Mouse (Mus musculus) c-Kit-negative CD71-positive TER-119-positive erythroid progenitor cells, embryonic 14.5 days (primary cell): ENCODE results near the gene Krt10.

Experiments used
- DNase-seq: peaks from one replicate; pipeline ENCODE4 v3.0.0-alpha.2; 2013; ENCODE audit warnings: low read depth, low spot score

Krt10 gene

DNA sequence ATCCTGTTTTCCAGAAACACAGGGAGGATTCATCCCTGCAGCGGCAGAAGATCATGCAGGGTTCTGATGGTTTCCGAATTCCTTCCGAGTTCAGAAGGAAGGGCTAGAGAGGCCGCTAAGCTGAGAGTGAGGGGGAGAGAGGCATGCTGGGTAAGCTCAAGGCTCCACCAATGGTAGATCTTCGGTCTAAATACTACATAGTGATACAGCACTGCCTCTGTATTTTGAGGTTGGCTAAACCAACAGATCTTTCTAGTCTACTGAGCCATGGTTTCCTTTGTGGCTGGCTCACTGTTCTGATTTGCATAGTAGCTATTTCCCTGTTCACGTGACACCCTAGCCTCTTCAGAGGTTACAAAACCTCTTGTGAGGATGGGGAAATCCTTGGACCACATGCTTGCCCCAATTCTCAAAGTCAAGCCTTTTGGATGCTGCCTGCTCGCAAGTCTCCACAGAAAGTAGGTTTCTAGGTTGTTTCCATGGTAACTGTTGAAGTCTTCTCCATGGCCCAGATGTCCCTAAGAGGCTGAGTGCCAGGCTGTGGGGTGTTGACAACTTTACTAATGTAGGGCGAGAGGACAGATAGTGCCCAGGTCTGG is 19.2 kb downstream of the Krt10 start:
- no peak for DNase-seq

DNA sequence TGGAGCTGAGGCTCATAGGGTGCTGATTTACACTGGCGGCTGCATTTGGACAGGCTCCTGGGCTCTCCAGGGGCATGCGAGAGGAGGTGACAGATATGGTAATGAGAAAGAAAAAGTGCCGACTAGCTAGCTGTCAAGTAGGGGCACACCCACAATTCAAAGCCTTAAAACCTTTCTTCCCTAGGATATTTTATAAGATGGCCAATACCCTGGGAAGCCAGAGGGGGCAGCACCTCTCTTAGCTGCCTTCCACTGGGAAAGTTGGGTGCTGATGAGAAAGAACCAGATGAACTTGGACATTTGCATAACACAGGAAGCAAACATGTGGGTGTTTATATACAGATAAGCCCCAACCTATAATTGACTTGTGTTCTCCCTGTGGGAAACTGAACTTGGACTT is 19.9 kb downstream of the Krt10 start:
- no peak for DNase-seq

DNA sequence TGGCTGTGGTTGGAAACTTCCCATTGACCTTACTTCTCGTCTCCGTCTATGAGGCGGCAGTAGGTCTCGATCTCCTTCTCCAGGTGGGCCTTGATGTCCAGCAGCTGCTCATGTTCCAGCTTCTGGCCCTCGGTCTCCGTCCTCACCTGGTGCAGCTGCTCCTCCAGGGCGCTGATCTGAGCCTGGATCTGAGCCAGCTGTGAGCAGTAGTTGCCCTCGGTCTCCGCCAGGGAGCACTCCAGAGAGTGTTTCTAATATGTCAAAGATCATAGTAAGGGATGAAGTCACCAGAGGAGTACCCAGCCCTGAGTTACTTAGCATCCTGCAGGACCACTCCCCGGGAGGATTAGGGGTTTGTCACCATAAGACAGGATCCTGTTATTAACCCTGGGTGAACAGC is 22.4 kb downstream of the Krt10 start:
- no peak for DNase-seq

DNA sequence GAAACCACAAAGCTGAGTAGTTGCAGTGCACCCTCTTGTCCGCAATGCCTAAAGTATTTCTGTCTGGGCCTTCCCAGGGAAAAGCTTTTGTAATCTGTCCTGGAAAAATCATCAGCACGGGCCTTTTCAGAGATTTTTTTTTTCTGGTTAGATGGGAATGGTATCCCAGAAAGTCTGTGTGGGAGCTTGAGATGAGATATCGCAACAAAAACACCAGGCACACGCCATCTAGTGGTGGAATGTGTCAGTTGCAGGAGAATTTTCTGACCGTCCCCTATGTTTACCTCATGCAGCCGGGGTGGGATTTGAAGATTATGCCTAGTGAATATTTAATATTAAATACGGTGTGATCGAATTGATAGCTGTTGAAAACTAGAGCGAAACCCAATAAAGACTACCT is 24.8 kb downstream of the Krt10 start:
- no peak for DNase-seq

DNA sequence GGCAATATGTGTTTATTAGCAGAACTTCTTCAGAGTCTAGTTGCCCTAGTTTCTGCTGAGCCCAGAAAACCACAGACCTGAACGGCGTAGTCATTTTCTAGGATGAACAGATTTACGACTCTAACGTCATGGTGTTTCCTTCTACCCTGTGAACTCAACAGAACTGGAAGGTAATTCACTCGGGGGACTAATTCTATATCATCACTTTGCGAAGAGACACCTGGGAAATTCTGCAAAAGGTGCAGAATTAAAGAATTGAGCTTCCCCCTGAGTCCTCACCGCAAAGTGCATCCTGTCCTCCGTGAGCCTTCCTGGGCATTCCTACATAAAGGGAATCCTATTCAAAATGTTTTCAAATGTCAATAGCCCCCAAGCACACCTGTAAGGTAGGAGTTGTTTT is 27.7 kb downstream of the Krt10 start:
- DNase-seq, result no peak

DNA sequence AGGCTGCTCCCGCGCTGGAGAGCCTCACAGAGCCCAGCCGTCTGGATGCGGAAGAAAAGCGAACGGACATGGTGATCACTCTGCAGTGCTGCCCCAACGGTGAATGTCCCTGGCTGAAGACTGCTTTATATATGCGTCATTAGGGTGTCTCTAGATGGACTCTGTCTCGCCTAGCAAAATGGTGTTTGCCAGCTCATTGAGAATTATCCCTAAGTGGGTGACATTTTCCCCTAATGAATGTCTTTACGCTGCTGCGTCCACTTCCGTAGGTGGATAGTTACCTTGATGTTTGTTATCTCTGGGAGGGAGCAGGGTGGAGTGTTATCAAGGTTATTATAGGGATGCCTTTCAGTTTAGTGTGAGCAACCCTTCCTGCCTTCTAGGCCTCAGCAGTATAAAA is 38.2 kb downstream of the Krt10 start, which contains the start of gene Krt27:
Gene Krt27 (minus strand): TSS at position 101 of the 400 bp plus-strand sequence.
- DNase-seq, result no peak

DNA sequence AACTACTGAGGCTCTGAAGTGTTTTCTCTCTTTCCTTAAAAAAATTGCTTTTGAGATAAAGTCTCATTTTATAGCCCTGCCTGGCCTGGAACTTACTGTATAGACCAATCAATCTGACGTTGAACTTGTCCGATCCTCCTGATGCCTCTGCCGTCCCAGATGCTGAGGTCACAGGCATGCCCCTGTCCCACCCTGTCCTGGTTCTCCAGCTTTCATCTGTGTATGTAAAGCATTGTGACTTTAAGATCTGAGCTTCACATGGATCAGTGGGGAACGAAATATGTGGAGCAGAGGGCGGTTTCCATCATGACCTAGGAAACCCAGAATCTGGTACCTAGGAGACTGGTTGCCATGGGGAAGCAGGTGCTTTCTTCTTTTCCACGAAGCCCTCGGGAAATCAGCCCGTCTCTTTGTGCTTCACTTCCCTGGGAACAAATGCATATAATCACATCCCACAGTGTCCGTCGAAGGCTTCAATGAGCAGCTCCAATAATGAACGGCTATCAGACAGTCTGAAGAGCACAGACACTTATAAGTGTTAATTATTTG is 49.8 kb downstream of the Krt10 start:
- no peak for DNase-seq

DNA sequence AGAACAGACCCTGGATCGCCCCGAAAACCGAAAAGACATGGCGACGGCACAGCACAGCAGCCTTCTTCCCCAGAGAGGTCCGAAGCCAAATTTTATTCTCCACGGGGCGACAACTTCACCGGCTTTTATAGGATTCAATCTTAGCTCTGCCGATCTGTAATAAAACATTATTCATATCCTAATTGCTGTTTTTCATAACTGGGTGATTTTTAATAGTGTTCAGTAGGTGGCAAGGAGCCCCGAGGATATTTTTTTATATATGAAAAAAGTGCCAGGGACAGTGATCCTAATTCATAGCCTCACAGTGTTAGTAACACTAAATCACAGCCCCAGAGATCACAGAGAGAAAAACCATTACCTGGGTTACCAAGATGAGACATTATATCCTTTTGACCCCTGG is 51.3 kb downstream of the Krt10 start, which contains the start of gene Krt26:
Gene Krt26 (minus strand): TSS at position 101 of the 400 bp plus-strand sequence.
- no peak for DNase-seq
